Mouse (Mus musculus): ENCODE data around the gene Pdcd1lg2.

The Pdcd1lg2 gene

GRCm38 (mm10) chr19:29418661-29419115 lies 8.0 kb downstream of the Pdcd1lg2 start:
- no peak for DNase-seq (ENCODE audit: low read depth, low spot score)

DNA sequence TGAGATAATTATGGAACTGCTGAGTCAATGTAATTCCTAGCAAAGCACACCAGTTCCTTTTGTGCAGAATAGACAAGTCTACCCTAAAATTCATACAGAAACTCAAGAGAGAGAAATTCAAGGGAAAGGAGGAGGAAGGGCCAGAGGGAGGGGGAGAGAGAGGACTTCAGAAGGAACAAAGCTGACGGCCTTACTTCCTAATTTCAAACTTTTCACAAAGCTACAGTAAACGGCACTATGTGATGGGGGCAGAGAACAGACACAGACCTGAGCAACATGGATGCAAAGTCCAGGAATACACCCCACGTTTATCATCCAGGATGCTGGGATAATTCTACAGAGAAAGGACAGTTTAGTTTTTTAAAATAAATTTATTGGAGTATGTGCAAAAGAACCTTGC lies 8.8 kb downstream of the Pdcd1lg2 start:
- DNase-seq (ENCODE audit: low read depth, low spot score), result no peak

DNA sequence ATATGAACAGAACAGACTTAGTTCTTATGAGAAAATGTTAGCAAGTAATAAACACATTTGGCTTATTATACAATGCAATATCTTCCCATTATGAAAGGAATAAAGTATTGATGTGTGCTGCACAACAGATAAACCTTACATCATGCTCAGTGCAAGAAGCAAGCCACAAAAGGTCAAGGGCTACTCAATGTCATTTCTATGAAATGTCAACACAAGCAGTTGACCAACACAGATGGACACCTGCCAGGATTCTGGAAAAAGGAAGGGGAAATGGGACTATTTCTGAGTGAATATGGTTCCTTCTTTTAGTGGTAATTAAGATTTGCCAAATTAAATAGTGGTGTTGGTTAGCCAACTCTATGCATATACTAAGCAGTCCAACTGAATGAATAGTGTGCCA lies 9.2 kb downstream of the Pdcd1lg2 start:
- DNase-seq (ENCODE audit: low read depth, low spot score), result no peak

GRCm38 (mm10) chr19:29420397-29420796 lies 9.7 kb downstream of the Pdcd1lg2 start:
- no peak for DNase-seq (ENCODE audit: low read depth, low spot score)

- DNase-seq (ENCODE audit: low read depth, low spot score), result no peak
These were observed 11.4 kb downstream of the Pdcd1lg2 start for GRCm38 (mm10) chr19:29422013-29422645.

DNA sequence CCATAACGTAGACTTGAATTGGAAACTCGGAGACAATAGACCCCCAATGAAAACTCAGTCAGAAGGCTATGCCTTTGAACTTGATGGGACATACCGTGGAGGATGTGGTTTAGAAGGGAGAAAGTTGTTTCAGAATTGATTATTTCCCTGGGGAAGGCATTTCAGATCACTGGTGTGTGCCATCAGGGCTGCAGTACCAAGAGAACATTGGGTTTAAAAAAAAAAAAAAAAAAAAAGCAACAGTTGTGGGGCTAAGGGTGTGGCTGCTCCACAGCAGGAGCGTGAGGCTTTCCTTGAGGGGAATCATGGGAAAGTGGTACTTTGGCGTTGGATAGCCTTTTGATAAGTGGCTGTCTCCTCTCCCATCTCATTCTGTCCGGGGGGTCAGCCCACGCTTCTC lies 12.1 kb downstream of the Pdcd1lg2 start:
- no peak for DNase-seq (ENCODE audit: low read depth, low spot score)

- no peak for DNase-seq (ENCODE audit: low read depth, low spot score)
These were observed 19.8 kb downstream of the Pdcd1lg2 start for GRCm38 (mm10) chr19:29430516-29430915.

- DNase-seq (ENCODE audit: low read depth, low spot score), result no peak
These were observed 20.2 kb downstream of the Pdcd1lg2 start for GRCm38 (mm10) chr19:29430953-29431352.

GRCm38 (mm10) chr19:29436793-29437479 lies 26.2 kb downstream of the Pdcd1lg2 start:
- DNase-seq (ENCODE audit: low read depth, low spot score), result no peak

GRCm38 (mm10) chr19:29437849-29438248 lies 27.1 kb downstream of the Pdcd1lg2 start:
- no peak for DNase-seq (ENCODE audit: low read depth, low spot score)

- DNase-seq (ENCODE audit: low read depth, low spot score), result no peak
These were observed 28.5 kb downstream of the Pdcd1lg2 start for GRCm38 (mm10) chr19:29439242-29439641.

DNA sequence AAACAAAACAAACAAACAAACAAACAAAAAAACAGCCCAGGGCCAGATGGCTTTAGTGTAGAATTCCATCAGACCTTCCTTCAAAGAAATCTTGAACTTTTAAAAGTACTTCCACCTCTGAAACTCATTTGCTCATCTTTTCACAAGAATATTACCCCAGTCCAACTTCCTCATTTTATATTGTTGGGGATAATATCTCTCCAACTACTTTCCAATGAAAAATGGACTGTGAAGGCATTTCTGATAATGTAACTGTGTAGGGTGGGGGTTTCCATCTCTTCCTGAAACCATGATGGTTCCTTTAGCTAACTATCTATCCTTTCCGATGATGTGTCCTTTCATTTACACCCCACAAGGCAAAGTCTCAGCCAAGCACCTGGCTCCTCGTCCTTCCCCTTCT lies 31.8 kb downstream of the Pdcd1lg2 start:
- no peak for DNase-seq (ENCODE audit: low read depth, low spot score)

DNA sequence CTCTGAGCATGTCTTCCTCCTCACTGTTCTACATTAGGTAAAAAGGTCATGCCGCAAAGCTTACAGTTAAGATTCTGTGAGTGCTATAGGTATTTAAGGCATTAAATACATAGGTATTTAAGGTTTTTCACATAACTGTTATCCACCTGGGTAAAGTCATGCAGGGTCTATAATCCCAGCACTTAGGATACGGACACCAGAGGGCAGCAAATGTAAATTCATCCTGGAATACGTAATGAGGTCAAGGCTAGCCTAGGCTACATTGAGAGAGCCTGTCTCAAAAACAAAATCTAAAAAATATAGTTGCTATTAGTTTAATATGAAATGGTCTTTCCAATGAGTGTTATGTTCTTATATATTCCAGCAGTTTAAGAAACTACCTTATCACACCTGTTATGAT lies 33.6 kb downstream of the Pdcd1lg2 start:
- no peak for DNase-seq (ENCODE audit: low read depth, low spot score)

DNA sequence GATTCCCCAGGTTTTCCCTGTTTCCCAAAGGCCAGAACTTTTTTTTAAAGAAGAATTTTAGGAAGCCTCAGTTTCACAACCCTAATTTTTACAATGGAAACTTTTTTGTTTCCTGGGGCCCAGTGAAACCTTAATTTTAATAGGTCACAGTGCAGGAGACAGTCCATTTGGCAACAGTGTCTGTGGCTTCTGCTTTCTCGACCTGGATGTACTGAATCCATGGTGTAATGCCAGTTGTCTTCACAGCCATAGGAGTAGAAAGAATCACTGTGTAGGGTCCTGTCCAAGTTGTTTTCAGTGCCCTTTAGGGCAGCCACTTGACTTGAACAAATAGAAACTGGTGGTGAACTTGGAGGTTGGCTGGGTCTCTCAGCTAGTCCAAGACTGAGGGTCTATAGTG lies 37.7 kb downstream of the Pdcd1lg2 start:
- DNase-seq (ENCODE audit: low read depth, low spot score), result no peak

DNA sequence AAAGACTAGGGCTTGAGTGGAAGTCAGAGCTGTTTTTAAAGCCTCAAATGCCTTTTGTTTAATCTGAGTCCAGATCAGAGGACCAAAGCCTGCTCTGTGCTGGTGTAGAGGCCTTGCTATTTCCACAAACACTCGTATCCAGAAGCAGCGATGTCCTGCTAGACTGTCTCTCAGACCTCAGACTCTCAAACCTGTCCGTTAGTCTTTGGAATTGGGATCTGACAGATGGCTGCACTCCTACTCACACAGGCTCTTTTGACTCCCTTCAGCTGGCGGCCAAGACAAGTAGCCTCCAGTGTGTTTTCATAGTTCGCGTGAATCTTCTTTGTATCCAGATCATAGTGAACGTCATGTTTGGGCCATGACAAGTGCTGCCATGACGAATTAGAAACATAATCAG lies 39.7 kb downstream of the Pdcd1lg2 start:
- DNase-seq (ENCODE audit: low read depth, low spot score), result no peak

DNA sequence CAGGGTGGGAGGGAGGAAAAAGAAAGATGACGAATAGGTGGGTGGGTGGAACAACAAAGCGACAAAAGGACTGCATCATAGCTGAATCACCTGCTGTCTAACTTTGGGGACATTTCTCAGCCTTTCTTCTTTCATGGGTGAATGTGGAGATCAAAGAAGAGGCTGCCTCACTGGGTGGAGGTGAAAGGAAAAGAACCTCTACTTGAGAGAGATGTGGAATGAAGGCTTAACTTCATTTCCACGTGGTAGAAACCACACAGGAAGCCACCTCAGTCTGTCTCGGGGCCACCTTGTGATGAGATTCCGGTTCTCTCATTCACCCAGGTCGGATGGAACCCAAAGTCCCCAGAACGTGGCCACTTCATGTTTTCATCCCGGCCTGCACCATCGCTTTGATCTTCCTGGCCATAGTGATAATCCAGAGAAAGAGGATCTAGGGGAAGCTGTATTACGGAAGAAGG lies 43.5 kb downstream of the Pdcd1lg2 start:
- no peak for DNase-seq (ENCODE audit: low read depth, low spot score)

DNA sequence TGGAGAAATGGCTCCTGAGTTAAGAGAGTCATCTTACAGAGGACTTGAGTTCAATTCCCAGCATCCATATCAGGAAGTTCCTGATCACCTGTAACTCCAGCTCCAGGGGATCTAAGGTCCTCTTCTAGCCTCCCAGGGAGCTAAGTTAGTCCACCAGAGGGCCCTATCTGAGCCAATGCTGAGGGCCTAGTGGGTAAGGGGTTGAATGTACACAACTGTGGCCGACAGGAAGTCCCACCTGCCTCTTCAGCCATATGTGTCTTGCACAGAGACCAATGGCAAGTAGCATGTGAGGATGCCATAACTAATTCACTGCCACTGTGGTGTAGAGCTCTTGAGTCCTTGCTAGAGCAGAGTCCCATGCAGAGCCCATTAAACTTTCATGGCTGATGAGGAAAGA lies 44.4 kb downstream of the Pdcd1lg2 start:
- no peak for DNase-seq (ENCODE audit: low read depth, low spot score)

DNA sequence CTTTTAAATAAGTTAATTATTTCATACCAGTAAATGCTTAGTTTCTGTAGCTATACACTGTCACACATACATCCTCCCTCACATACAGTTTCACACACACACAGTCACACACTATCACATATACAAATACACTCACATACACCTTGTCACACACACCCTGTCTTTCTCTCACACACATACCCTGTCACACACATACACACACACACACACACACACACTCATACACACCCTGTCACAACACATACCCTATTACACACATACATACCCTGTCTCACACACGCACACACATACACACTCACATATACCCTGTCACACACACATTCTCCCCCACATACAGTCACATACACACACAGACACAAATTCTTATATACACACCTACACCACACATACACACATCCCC lies 47.3 kb downstream of the Pdcd1lg2 start:
- DNase-seq (ENCODE audit: low read depth, low spot score), result no peak

- no peak for DNase-seq (ENCODE audit: low read depth, low spot score)
These were observed 51.7 kb downstream of the Pdcd1lg2 start for GRCm38 (mm10) chr19:29462462-29462861.

DNA sequence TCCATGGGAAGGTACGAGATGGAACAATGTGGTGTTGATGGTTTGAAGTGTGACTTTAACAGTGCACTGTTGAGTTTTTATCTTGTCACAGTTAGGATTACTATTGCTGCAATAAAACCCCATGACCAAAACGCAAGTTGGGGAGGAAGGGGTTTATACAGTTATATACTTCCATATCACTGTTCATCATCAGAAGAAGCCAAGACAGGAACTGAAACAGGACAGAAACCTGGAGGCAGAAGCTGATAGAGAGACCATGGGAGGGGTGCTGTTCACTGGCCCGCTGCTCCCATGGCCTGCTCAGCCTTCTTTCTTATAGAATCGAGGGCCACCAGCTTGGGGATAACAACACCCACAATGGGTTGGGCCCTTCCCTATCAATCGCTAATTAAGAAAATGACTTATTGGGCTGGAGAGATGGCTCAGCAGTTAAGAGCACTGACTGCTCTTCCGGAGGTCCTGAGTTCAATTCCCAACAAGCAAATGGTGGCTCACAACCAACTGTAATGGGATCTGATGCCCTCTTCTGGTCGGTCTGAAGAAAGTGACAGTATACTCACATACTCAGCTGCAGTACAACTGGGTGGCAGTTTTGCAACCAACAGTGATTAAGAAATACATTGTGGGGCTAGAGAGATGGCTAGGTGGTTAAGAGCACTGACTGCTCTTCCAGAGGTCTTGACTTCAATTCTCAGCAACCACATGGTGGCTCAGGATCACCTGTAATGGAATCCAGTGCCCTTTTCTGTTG lies 53.1 kb downstream of the Pdcd1lg2 start:
- no peak for DNase-seq (ENCODE audit: low read depth, low spot score)

- DNase-seq (ENCODE audit: low read depth, low spot score), result no peak
These were observed 56.1 kb downstream of the Pdcd1lg2 start for GRCm38 (mm10) chr19:29466819-29467218.

DNA sequence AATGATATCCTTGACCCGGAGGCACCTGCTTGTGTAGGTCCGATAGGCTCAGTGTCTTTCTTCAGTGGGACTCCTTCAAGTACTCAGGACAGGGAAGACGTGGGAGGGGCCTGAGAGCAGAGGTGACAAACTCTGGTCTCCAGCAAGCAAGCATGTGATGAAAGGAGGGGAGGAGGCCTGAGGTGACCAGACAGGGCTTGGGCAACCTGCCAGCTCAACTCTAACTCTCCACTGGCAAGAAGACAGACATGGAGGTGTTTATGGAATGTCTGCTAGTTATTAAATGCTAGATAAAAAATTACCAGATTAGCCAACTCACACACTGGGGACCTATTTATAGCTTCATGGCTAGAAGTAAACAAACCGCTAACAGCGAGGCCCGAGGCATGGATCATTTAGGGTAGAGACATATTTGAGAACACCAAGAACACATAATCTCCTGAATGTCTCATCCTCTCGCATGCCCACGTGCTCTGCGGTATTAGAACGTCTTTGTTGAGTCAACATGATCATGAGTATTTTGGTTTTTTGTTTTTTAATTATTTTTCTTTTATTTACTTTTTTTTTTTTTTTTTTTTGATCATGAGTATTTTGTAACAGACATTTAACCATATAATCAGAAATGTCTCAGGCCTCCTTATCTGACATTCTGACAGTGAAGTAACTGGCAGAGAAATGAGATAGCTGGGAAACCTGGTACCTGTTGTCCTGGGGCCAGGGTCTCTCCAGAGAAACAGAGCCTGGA lies 58.4 kb downstream of the Pdcd1lg2 start:
- no peak for DNase-seq (ENCODE audit: low read depth, low spot score)

Measured in retina, postnatal 7 days (tissue).